Mouse (Mus musculus) adrenal gland, postnatal 25 days (tissue): ENCODE measurements around the gene Uckl1. TPM values are rescaled to one million over a fixed set of nuclear protein-coding genes. Genes with fewer than 3 reads are reported as not detected.

Source experiments
- DNase-seq: peaks from one replicate; pipeline ENCODE4 v3.0.0; 2021; ENCODE audit warnings: mixed read lengths
- long read RNA-seq: library from polyadenylated mRNA; stranded (forward); transcript quantifications from one replicate; pipeline ENCODE4 v2.0.0, GENCODE M21; 2021
- total RNA-seq: library from RNA; stranded (reverse); gene quantifications from 2 replicates; pipeline ENCODE4 v1.2.3, GENCODE M21; 2021

The Uckl1 gene
- 94.2 and 128 TPM in 2 replicates for total RNA-seq
- long read RNA-seq, partial matches to known transcripts = 2 of 65 reads
- long read RNA-seq, other reads (novel, unspliced or antisense) = 58 of 65 reads

DNA sequence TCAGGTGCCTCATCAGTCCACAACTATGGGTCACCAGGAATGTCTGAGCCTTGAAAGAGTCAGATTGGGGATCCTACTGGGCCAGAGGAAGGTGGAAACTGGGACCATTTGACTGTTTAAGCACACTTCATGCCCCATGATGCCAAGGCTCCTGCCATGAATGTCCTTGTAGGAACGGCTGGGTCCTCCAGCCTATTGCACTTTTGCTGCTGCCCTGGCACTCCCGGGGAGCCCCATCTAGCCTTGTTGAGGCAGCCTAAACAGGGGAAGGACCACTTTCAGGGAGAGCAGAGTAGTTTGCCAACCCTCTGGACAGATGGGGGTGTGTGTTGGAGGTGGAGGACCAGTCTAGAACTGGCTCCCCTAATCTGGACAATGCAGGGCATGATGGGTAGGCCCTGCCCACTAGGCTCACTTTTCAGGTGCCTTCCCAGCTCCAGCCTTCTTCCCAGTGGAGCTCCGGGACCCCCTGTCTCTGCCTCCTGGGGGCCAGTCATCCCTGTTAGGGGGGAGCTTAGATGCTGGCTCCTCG lies at the start of gene Uckl1:
Gene Uckl1, minus strand, starts transcription at position 482 of the 532 bp plus-strand sequence.
- no peak for DNase-seq

GRCm38 (mm10) chr2:181632624-181633023 lies 47.9 kb upstream of the Uckl1 start:
- DNase-seq = no peak

DNA sequence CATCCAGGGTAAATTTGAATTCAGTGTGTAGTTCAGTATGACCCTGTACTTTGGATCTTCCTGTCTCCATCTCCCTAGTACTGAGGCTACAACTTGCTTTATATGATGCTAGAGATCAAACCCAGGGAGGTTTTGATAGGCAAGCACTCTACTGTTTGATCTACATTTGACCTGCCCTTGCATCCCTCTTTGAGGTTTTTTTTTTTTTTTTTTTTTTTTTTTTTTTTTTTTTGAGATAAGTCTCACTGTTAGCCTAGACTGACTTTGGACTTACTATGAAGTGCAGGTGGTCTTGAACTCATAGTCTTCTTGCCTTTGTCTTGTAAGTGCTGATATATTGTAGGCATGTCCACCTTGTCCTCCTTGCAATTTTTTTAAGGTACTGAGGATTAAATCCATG lies 43.8 kb upstream of the Uckl1 start:
- no peak for DNase-seq

DNA sequence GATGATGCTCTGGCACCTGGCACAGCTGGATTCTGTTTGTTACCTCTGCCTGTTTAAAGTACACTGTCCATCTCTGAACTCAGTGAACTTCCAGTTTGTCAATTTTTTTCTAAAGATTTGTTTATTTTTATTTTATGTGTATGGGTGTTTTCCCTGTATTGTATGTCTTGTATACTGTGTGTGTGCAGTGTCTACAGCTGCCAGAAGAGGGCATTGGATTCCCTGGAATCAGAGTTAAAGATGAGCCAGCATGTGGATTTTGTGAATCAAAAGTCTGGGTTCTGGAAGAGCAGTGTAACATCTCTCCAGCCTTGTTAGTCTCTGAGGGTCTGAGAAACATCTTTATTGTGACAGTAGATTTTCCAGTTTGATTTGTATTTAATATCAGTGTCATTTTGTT lies 38.7 kb upstream of the Uckl1 start:
- DNase-seq = no peak

- no peak for DNase-seq
Measured at GRCm38 (mm10) chr2:181618761-181619495, 34.2 kb upstream of the Uckl1 start.

DNA sequence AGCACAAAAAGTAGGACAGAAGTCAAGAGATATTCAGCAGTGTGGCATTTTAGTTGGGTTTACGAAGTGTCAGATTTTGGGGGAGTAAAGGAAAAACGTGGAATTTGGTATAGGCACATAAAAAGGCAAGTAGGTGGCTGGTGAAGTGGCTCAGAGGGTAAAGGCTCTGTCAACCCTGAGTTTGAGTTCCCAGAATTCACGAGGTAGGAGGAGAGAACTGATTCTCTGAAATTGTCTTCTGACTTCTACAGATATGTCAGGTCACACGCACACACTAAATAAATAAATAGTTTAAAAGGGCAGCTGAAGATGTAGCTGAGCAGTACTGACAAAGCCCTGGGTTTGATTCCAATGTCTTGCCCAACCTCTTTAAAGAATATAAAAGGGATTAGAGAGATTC lies 17.7 kb upstream of the Uckl1 start:
- DNase-seq = no peak

DNA sequence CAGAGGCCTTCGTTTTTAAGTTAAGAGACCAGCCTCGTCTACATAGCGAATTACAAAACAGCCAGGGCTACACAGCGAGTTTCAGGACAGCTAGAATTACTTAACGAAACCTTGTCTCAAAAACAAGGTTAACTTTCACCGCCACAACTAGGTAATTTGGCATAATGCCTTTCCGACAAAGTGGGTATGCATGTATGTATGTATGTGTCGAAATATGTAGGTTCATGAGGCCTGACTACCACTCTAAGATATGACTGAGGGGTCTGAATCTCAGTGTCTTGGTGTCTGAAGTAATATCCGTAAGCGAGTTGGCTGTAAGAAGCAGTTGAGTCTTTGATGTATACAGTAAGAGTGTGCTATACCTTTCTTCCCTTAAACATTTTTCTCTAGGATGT lies 17.1 kb upstream of the Uckl1 start:
- DNase-seq = no peak

- peak; percentile 96 for DNase-seq
Measured at GRCm38 (mm10) chr2:181600828-181601750, 16.4 kb upstream of the Uckl1 start.

GRCm38 (mm10) chr2:181600226-181600758 lies 15.6 kb upstream of the Uckl1 start:
- no peak for DNase-seq

DNA sequence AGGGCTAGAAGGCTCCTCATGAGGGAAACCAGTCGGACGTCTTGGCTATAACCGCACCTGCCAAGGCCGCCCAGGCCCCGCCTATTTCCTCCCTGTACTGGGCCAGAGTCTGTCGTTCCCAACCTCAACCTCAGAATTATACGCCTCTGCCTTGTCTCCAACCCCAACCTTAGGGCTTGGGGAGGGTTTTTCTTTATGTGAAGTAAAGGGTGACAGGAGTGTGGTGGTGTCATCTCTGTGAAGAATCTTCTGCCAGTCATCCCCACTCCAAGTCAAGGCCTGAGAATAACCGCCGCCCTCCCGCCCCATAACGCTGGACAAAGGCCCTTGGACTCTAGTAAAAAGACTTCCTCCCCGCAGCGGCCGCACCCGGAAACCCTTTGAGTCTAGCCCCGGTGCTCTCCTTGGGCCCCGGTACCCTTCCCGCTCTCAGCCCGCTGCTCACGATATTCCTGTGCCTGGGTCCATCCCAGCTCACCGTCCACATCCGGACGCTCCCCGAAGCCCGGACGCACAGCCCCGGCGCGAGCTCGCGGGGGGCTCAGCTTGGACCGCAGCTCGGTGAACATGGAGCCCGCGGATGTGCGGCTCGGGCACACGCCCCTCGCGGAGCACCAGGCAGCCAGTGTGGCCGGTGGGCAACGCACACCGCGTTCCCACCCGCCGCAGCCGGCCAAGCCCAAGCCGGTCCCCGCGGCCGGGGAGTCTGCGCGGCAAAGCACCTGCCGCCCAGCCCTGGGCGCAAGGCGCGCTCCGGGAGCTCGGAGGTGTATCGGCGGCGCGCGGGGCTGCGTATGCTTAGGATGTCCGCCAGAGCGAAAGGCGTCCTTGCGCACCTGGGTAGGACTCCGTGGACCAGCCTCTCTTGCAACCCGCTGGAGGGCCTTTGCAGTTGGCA lies 14.0 kb upstream of the Uckl1 start, which contains the start of gene Samd10:
Gene Samd10, minus strand, starts transcription at position 759 of the 898 bp plus-strand sequence.
- peak; percentile 67 for DNase-seq

GRCm38 (mm10) chr2:181597378-181598061 lies 12.8 kb upstream of the Uckl1 start:
- no peak for DNase-seq

DNA sequence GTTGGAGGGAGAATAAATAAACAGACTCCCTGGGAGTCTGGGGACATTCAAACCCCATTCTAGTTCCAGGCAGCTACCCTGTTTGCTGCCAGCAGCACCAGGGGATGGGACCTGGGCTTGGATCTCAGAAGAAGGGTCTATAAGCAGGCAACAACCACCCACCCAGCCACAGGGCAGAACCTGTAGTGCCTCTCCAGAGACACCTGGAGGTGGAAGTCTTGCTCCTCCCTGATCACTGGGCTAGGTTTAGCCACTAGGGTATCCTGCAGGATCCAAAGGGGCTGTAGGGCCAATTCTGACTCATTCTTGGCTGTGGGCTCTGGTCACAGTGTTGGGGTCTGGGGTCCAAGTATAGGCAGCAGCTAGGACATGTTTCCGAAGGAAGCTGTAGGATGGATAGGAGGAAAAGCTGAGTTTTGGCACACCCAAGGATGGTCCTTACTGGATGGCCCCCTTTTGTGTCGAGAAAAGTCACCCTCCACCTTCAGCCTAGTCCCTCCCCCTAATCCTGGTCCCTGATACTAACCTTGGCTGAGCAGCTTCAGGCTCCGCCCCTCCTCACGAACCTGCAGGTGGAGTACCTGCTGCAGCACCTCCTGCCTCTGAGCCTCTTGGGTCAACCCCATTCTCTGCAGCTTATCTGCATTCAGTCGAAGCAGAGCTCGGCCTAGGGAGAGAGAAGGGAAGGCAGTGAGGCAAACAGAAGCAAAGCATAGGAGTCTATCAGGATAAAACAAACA lies 11.7 kb upstream of the Uckl1 start:
- DNase-seq = no peak

GRCm38 (mm10) chr2:181594946-181595696 lies 10.4 kb upstream of the Uckl1 start:
- peak; percentile 75 for DNase-seq

GRCm38 (mm10) chr2:181593937-181594336 lies 9.2 kb upstream of the Uckl1 start:
- no peak for DNase-seq

- DNase-seq = no peak
Measured at GRCm38 (mm10) chr2:181593042-181593421, 8.3 kb upstream of the Uckl1 start.

GRCm38 (mm10) chr2:181592231-181593041 lies 7.7 kb upstream of the Uckl1 start, which contains the start of gene Zfp512b:
TSS of gene Zfp512b (minus strand) at chr2:181592803.
- DNase-seq = peak; percentile 73

GRCm38 (mm10) chr2:181591528-181592085 lies 6.9 kb upstream of the Uckl1 start, which contains the start of gene Prpf6:
TSS of gene Prpf6 (plus strand) at chr2:181591868.
- no peak for DNase-seq

DNA sequence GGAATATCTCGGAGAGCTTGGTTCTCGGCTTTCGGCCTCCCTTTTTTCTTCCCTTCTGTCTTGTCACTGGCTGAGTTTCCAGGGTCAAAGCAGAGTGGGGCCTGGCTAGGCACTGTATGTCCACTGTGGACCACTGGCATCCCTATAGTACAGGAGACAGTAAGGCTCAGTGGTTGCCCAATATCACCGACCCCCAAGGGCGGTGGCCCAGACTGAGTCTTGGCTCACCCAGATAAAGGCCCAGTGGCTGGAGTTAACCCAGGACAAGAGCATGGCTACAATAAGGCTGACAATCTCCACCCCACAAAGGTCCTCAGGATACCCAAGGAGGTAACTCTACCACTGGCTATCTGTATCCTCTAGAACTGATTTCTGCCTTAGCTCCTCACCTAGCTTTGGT lies 5.8 kb upstream of the Uckl1 start:
- no peak for DNase-seq
